Mouse (Mus musculus) CH12F3 (cell line): ENCODE measurements around the gene Fbxo11.

Experiments
- in situ Hi-C: fragments of 300-500 bp; cut with MboI; formaldehyde crosslinking; loops from 2 replicates; pipeline ENCODE4 v1.14.3; 2020; ENCODE audit warnings: low sequenced_read_pairs

Fbxo11 gene

DNA sequence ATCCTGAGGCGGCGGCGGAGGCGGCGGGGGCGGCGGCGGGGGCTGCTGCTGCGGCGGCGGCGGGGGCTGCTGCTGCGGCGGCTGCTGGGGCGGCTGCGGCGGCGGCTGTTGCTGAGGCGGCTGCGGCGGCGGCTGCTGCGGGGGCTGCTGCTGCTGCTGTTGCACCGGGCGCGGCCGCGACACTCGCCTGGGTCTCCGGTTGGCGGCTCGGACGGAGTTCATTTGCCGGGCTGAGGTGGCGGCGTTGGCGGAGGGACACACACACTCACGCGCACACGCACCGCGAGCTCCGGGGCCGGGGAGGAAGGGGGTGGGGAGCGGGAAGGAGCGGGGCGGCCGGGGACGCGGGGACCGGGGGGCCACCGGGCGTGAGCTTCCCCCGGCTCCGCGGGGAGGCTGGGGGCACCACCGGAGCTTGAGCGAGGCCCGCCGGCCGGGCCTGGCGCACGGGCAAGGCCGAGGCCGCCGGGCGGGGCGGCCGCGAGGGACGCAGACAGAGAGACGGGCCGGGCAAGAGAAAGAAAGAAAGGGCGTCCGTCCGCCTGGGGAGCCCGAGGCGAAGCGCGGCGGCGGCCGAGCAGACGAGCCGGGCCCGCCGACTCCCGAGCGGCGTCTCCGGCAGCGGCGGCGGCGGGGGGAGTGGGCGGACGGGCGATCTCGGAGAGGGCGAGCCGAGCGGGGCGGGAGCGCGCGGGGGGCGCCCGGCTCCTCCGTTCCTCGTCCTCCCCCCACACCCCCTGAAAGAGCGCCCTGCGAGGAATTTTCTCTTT, at the start of gene Fbxo11:
Gene Fbxo11, minus strand, starts transcription at position 261 of the 770 bp plus-strand sequence.
- in situ Hi-C loops = no loop called here

DNA sequence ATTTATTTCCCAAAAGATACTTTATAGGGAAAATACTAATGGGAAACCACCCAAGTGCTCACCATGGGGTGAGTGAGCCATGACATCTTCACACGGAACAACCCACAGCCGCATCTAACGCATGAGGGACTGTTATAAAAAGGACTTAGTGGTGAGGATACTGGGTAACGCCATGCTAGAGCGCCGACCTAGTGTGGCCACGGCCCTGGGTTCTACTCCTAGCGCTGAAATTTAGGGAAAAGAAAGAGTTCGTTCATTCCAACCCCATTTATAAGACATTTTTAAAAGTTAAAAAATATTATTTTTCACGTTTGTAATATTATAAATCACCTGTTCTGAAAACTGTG, 48.8 kb upstream of the Fbxo11 start:
- in situ Hi-C loops = no loop called here

DNA sequence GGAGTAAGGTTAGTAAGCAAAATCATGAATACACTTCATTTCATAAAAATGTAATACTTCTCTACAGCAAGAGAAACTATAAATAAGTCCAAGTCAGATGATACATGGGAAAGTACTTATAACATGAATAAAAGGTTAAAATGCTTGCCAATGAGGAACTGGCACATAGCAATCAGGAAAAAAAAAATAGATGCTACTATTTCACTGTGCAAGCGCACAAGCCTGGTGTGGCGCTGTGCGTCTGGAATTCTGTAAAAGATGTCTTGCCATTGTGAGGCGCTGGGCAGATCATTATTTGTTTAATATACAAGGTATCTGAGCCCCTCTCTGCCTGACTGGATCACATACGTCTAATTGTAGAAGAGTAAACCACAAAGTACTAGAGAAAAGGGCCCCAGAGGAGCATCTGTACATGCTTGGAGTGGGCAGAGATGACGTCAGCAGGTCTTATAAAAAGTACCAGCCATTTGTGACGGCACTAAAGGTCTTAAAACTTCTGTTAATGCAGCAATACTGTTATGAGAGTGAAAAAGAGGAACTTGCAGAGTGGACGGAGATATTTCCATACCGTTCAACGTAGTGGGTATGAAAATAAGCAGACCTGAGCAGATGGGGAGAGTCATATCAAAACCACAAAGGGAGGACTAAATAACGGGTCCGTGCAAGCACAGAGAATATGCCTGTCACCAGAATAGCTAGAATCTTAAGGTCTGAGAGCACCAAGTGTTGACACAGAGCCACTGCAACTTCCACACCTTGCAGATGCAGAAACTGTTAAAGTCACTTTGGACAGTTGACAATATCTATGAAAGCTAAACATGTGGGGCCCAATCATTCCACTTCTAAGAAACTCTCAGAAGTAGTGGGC, 48.2 kb upstream of the Fbxo11 start:
- in situ Hi-C loops = no loop called here

DNA sequence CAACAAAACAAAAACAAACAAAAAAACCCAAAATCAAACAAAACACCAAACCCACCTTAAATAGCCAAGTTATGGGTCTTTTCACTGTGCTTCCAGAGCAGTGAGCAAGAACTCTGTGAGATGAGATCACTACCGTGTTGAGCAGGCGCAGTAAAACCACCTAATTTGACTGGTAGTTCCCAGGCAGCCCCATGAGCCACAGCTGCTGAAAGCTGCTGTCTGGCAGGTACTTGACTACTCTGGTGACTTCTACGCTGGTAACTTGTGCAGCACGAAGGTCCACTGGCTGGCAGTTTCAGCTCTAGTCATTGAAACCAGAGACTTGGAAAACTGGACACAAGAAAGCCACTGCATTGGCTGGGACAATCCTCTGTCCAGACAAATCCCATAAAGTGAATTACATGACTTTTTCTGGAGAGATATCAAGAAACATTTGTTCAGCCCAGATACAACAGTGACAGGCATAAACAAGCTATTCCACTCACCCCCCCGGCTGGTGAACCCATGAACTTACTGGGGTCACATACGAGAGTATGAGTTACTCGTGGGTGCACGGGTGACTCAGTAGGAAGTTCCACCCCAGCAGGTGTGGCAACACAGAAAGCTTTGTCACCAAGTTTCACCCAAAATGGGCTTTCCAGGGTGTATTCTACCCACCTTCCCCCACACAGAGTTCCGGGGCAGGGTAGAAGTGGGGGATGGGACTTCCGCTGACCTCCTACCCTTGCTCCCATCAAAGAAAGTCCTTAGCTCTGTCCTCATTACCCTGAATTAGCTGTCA, 47.0 kb upstream of the Fbxo11 start:
- in situ Hi-C loops = no loop called here

DNA sequence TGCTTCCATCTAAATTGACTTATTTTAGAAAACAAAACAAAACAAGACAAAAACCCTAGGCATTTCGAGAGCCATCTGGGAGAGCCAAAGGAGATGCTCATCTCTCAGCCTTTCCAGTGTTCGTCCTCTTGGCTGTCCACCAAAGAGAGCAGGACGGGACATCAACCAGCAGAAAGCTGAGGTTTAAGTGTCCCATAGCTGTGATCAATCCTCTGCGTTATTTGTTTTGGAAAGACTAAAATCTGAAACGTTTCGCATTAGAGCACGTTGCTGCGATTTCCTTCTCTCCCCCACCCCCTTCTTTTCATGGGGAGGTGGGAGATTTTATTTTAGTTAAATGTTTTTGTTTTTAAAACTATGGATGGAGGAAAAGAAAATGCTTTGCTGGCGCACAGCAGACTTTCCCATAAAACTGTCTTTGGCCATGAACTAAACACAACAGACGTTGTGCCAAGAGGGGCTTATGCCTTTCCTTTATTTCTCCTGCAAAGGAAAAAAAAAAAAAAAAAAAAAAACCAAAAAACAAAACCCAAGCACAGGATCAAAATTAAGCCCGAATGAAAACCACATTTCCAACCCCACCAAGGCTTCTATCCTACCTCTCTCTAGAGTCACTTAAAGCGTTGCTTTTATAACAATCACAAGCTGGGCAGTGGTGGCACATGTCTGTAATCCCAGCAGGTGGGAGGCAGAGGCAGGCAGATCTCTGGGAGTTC, 46.1 kb upstream of the Fbxo11 start:
- in situ Hi-C loops = no loop called here

DNA sequence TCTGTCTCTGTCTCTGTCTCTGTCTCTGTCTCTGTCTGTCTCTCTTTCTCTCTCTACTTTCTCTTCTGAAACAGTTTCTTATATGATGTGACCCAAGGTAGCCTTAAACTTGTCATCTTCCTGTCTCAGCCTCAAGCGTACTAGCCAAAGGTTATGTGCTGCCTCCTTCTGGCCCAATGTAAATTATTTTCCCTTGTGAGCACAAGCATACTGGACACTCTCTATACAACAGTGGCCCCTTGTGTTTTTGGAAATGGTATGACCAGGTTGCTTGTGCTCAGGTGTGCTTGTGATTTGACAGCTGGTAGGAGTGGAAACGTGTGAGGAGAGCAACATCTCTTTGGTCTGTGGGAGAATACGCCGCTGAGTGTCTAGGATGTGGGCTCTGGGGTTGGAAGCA, 42.6 kb upstream of the Fbxo11 start:
- in situ Hi-C loops = no loop called here

DNA sequence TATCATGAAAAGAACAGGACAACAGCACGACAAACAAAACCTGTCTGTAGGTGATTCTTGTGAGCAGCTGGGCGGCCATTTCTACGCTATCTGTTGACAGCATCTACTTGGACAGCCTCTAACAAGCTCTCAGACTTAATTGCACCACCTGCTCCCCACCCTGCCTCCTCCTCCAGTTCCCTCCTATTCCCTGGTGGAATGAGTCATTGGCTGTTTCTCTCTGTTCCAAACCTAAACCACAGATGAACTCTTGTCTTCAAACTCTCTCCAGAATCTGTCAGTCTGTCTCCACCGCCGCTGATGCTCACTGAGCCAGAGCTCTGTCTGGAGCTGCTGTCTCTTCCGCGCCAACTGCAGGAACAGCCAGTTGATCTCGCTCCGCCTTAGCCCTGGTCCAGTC, 41.3 kb upstream of the Fbxo11 start:
- in situ Hi-C loops = no loop called here

DNA sequence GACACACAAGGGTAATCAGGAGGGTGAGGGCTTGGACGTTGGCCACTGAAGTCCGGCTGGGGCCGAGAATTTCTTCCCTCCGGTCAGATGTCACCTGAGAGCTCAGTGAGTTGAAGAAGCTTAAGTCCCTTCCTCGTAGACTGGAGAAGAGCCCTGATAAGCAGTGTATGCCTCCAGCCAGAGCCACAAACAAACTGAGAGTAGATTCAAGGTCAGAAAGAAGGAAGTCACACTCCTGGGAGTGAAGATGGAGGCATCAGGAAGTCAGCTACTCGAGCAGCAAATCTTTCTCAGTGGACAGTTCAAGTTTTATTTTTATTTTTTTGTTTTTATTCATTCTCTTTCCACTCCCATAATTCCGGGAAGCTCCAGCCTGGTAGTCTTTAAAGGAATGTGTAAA, 37.5 kb upstream of the Fbxo11 start:
- in situ Hi-C loops = no loop called here

DNA sequence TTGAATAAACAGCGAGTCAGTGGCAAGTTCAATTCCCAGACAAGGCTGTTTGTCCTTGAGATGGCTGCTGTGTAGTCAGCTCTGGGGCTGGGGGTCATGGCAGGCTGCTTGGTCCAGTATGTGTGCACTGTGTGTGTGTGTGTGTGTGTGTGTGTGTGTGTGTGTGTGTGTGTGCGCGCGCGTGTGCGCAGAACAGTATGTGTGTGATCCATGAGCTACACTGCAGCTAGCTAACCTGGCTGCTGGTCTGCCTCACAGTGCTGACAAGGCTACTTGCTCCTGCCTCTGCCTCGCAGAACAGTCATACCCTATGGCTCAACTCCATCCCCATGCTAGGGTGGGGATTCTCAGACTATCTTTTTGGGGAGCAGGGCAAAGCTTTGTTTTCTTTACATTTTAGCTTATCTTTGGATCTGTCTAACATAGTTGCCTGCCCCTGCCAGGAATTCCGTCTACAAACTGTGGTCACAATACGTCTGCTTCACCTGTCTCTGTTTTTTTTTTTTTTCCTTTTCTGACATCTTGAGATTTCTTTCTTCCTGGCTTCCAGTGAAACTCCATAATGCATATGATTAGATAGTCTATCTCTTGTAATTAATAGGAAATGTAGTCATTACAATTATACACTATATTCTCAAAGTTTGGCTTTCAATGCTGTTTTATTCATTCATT, 33.2 kb upstream of the Fbxo11 start:
- in situ Hi-C loops = no loop called here

DNA sequence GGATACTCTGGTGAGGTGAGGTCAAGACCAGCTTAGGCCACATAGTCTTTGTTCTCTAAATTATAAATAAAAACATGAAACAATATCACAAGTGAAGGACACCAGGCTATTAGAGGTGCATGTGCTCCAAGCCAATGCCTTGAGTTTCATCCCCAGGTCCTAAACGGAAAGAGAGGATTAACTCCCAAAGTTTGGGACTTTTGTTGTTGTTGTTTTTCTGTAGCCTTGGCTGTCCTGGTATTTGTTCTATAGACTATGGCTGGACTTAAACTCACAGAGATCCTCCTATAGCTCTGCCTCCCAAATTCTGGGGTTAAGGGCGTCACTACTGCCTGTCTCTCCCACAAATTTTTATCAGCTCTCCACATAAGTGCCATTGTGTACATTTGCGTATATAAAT, 32.5 kb upstream of the Fbxo11 start:
- in situ Hi-C loops = no loop called here

DNA sequence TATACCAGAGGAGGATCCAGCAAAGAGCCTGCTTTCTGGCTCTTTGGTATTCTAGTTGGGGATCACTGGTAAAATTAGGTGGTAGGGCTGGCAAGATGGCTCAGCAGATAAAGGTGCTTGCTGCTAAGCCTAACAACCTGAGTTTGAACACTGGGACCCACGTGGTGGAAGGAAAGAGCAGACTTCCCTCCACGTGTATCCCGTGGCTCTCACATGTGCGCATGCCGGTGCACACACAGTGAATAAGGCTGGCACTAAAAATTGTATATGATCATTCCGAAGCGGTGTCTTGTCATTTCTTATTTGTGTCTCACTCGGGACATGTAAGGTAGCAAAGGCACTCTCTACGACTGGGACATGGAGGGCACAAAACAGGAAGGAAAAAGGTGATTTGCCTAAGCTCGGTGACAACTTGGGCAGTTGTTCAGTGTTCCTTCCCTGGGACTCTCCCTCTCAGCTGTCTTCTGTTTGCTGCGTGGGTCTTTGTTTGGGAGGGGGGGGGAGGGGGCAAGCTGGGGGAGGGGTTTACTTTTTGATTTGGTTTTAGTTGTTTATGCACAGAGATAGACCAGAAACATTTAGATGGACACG, 31.8 kb upstream of the Fbxo11 start:
- in situ Hi-C loops = no loop called here

DNA sequence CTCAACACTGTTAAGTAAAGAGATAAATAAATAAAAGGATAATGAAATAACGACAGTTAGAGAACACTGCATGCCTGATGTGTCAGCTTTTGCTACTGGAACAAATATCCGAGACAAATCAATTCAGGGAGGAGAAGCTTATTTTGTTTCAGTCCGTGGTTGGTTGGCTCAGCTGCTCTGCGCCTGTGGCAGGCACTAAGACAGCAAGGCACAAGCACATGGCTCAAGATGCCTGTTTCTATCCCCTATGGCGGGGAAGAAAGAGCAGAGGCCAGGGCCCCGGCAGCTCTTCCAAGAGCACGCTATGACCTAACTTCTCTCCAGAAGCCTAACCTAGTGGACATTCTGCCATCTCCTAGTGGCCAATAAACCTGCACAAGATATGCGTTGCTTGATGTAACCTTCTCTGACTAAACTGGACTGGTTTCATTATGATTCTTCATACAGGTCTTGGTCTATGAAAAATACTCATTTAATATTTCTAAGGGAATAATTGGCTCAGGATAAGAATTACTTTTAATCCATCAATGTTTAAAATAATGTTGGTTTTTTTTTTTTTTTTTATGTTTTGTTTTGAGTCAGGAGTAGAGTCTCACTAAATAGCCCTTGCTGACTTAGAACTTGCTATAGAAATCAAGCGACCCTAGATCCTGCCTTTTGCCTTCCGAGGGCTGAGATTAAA, 30.6 kb upstream of the Fbxo11 start:
- in situ Hi-C loops = no loop called here

DNA sequence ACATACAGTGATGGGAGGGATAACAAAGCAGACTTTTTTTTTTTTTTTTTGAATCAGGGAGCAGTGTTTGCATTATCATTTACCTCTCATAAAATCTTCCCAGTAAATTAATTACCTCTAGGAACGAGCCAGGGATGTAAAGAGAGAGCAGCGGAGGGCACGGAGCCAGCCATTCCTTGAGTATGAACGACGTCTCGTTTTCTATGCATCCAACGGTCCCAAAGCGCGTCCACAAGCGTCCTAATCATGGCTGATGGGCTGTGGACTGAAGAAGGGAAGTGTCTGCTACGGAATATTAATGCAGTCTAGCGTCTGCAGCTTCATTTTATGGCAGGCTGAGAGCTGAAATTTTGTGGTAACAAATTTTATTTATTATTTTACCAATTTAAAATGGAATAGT, 29.2 kb upstream of the Fbxo11 start:
- in situ Hi-C loops = no loop called here

DNA sequence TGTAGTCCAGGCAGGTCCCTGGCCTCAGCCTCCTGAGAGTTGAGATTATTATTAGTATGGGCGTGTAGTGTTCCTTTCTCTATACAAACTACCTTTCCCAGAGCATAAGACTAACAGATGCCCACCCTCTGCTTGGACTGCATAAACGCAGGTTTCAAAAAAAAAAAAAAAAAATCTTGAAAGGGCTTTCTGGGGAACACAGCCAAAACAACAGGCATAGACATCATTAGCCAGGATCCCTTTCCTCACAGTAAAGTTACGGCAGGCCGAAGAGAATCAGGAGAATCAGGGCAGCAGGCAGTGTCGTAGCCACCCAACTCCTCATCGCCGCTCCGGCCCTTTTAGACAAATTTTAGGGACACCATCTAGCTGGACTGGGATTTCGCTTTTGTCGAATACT, 28.7 kb upstream of the Fbxo11 start:
- in situ Hi-C loops = no loop called here

DNA sequence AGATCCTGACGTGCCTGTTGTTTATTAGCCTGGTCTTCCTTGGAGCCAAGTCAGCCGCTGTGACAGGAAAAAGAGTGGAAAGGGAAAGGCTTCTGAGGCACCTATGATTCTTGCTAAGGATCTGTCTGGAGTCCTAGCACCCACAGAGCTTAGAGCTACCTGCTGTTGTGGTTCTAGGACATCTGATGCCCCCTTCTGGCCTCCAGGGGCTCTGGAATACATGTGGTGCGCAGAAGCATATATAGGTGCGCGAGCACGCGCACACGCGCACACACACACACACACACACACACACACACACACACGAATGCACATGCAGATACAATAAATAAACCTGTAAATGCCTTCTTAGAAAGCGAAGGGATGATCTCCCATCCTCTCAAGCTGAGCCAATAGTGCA, 20.9 kb upstream of the Fbxo11 start:
- in situ Hi-C loops = no loop called here

DNA sequence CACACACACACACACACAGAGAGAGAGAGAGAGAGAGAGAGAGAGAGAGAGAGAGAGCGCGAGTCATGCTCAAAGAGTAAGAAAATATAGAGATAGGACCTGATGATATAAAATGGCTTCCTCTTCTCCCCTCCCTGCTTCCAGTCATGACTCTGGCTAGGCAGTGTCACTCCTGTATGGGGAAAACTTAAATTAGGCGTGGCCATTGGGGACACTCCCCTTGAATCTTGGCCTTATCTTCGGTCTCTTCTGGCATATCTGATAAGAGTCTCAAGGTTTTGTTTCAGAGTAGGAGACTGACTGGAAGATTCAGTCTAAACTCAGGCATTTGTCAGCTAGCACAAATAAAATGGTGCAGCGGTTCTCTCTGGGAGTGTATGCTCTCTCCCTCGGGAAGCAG, 16.4 kb upstream of the Fbxo11 start:
- in situ Hi-C loops = no loop called here

DNA sequence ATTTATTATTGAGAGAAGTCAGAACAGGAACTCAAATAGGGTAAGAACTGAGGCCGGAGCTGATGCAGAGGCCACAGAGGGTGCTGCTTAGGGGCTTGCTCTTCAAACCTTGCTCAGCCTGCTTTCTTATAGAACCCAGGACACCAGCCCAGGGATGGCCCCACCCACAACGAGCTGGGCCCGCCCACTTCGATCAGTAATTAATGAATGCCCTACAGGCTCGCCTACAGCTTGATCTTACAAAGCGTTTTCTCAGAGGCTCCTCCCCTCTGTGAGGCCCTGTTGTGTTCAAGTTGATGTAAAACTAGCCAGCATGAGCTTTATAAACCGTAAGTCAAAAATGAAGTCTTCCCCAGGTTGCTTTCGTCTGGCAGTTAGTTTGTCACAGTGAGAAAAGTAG, 14.7 kb upstream of the Fbxo11 start:
- in situ Hi-C loops = no loop called here

DNA sequence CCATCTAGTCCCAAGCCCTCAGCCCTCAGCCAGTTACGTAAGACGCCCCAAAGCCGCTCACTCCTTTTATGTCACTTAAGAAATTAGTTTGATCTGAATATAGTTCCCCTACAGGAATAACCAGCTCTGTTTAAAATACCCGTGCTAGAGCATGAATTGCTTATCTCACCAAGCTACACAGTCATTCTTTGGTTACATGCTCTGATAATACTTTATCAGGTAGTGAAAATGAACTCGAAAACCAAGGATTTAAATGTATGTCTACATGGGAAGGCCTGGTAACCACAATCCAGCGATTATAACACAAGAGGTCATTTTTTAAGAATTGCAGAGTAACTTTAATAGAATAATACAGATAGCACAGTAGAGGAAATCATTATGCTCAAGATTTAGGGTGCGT, 7.0 kb upstream of the Fbxo11 start:
- in situ Hi-C loops = no loop called here

DNA sequence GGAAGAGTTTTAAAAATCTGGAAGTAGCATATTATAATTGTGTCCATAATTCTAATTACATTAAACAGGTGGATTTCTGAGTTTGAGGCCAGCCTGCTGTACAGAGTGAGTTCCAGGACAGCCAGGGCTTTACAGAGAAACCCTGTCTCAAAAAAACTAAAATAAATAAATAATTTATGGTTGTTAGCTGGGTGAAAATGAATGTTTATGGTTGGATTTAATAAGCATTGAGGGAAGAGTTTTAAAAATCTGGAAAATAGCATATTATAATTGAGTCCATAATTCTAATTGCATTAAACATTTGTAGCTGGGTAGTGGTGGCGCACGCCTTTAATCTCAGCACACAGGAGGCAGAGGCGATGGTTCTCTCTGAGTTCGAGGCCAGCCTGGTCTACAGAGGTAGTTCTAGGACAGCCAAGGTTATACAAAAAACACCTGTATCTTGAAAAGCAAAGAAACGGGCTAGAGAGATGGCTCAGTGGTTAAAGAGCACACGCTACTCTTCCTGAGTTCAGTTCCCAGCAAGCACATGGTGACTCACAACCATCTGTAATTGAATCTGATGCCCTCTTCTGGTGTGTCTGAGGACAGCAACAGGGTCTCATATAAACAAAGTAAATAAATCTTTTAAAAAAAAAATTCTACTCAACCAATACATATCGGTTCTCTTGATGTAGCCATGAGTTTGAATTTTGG, 3.1 kb upstream of the Fbxo11 start:
- in situ Hi-C loops = no loop called here
